ENCODE assay signal across 7 mouse cellular contexts in the genomic region with DNA sequence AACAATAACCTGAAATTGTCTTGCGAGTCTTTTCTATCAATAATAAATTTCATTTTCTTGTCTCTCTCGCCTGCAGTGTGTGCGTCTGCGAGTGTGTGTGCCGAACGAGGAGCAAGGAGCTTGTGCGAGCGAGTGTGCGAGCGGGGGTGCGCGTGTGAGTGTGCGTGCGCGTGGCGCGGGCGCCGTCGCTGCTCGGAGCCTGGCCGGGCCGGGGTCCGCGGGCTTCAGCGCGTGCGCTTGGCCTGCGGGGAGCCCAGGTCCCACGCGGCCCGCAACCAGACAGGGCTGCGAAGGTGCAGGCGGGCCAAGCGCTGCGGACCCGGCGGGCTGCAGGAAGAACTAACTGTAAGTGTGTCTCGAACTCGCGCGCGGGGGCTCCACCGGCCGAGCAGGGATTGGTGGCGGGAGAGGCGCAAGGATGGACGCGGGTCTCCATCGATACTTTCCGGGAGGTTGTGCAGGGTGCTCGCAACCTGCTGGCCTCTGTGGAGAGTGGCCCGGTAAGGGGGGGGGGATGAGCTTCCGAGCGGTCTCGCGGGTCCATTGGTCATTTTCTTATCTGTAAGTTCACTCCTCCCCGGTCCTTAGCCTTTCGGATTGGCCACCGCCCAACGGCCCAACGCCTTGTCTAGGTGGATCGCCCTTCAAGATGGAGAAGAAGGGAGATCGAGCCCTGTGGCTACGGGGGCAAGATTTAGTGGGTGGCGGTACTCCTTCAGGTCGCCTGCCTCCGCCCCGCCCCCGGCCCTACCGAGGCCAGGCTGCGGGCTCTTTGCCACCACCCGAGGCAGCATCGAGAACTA. TPM values are rescaled to one million over a fixed set of nuclear protein-coding genes. Genes with fewer than 3 reads are reported as not detected.
DNase-seq lines count a peak whose midpoint lies in the region; ATAC-seq and TF ChIP-seq lines count a peak whose summit lies in the region.

No protein-coding gene starts in this region.

- under 1% methylated on average over 74 of the region's 74 CpGs for WGBS in heart, embryonic 14.5 days
- WGBS in liver, postnatal 0 days (ENCODE audit: insufficient replicate concordance), result under 1% methylated on average over 74 of the region's 74 CpGs

- no peak for ATAC-seq in heart, embryonic 14.5 days (ENCODE audit: insufficient number of reproducible peaks, insufficient read depth, low FRiP score, low read depth)
- ATAC-seq in liver, postnatal 0 days, result no peak

- TF ChIP-seq EP300 in ES-Bruce4 (IDR thresholded peaks at IDR 0.05; ENCODE audit: insufficient read depth, low read depth, low read length), result no peak
- TF ChIP-seq EP300 in liver, postnatal 0 days (IDR thresholded peaks at IDR 0.05; ENCODE audit: low read depth), result no peak

- H3K4me1 ChIP-seq in E14TG2a.4 (replicated peaks; ENCODE audit: low read depth, low read length), result peaks cover 50% of the 10 kb centered on the region
- no peaks in the 10 kb centered on the region for H3K4me1 ChIP-seq in ES-Bruce4 (ENCODE audit: control insufficient read depth, insufficient read depth, low read length)
- H3K4me1 ChIP-seq in heart, embryonic 14.5 days (ENCODE audit: control insufficient read depth in 2 of 2, insufficient read depth in 2 of 2, low read length in 2 of 2), result peaks cover 7 to 21% of the 10 kb centered on the region in 2 experiments; a peak in 3 of 4 replicates
- 0 out of 2 replicates have a peak, but pooled peaks cover 3% of the 10 kb centered on the region for H3K4me1 ChIP-seq in liver, postnatal 0 days (ENCODE audit: insufficient read depth)

- TF ChIP-seq CTCF in E14TG2a.4 (conservative IDR thresholded peaks at IDR 0.05; ENCODE audit: low read length) (no peak), ES-Bruce4 (IDR thresholded peaks at IDR 0.05; ENCODE audit: low read depth, low read length) (no peak)
- TF ChIP-seq CTCF in liver, postnatal 0 days (IDR thresholded peaks at IDR 0.05; ENCODE audit: low read depth), result no peak

- peak overlapping the region; percentile 39 for H3K9ac ChIP-seq in ES-Bruce4 (ENCODE audit: low read depth, poor library complexity, severe bottlenecking)
- H3K9ac ChIP-seq in heart, embryonic 14.5 days (ENCODE audit: low read length), result no peak overlapping the region
- H3K9ac ChIP-seq in liver, postnatal 0 days (replicated peaks), result no peak overlapping the region

- peak overlapping the region; percentile 71 for H3K4me3 ChIP-seq in E14TG2a.4 (replicated peaks; ENCODE audit: low read length)
- H3K4me3 ChIP-seq in ES-Bruce4 (ENCODE audit: low read depth, low read length), result peak overlapping the region; percentile 44
- H3K4me3 ChIP-seq in heart, embryonic 14.5 days (ENCODE audit: control insufficient read depth in 1 of 2, insufficient read depth in 1 of 2, low read depth in 1 of 2, low read length in 2 of 2), result peak overlapping the region; percentile 8 to 33; a peak in 3 of 4 replicates
- no peak overlapping the region for H3K4me3 ChIP-seq in liver, postnatal 0 days (ENCODE audit: low read depth, low read length)

- no peaks in the 10 kb centered on the region for H3K36me3 ChIP-seq in E14TG2a.4 (ENCODE audit: insufficient read depth, low read length)
- H3K36me3 ChIP-seq in ES-Bruce4 (ENCODE audit: control insufficient read depth, insufficient read depth, low read length, poor library complexity, severe bottlenecking), result no peaks in the 10 kb centered on the region
- no peaks in the 10 kb centered on the region for H3K36me3 ChIP-seq in heart, embryonic 14.5 days (ENCODE audit: control insufficient read depth, insufficient read depth, low read length)
- no peaks in the 10 kb centered on the region for H3K36me3 ChIP-seq in liver, postnatal 0 days (replicated peaks; ENCODE audit: insufficient read depth, low read length)

- no peak overlapping the region for H3K27ac ChIP-seq in ES-Bruce4 (ENCODE audit: insufficient read depth, low read length)
- H3K27ac ChIP-seq in heart, embryonic 14.5 days (replicated peaks in 1 of 2; ENCODE audit: control insufficient read depth in 1 of 2, insufficient read depth in 1 of 2, low read depth in 2 of 2, low read length in 2 of 2), result no peak overlapping the region
- H3K27ac ChIP-seq in liver, postnatal 0 days (ENCODE audit: low read depth), result no peak overlapping the region

- DNase-seq in liver, postnatal 0 days, result no peak
- no peak for DNase-seq in B cell, adult 2 months
- no peak for DNase-seq in thymus, adult 18-20 months
- no peak for DNase-seq in cerebellum, postnatal 36 days

- H3K4me2 ChIP-seq in heart, embryonic 14.5 days (ENCODE audit: low read length), result peak overlapping the region; percentile 60
- peak overlapping the region; percentile 10; the same call in 1 of the 2 replicates for H3K4me2 ChIP-seq in liver, postnatal 0 days (ENCODE audit: low read depth, low read length)

- H3K9me3 ChIP-seq in E14TG2a.4 (ENCODE audit: low read length) (no peaks in the 10 kb centered on the region), ES-Bruce4 (replicated peaks; ENCODE audit: control insufficient read depth, insufficient read depth, low read length, poor library complexity, severe bottlenecking) (no peaks in the 10 kb centered on the region)
- no peaks in the 10 kb centered on the region for H3K9me3 ChIP-seq in heart, embryonic 14.5 days (ENCODE audit: control insufficient read depth, low read length)
- H3K9me3 ChIP-seq in liver, postnatal 0 days (ENCODE audit: low read length), result no peaks in the 10 kb centered on the region

- peaks cover 98% of the 10 kb centered on the region for H3K27me3 ChIP-seq in E14TG2a.4 (ENCODE audit: insufficient read depth, low read length)
- peaks cover 73% of the 10 kb centered on the region for H3K27me3 ChIP-seq in ES-Bruce4 (ENCODE audit: control insufficient read depth, insufficient read depth, low read length, poor library complexity, severe bottlenecking)
- peaks cover 98% of the 10 kb centered on the region for H3K27me3 ChIP-seq in heart, embryonic 14.5 days (ENCODE audit: control insufficient read depth, insufficient read depth, low read length)
- H3K27me3 ChIP-seq in liver, postnatal 0 days (ENCODE audit: insufficient read depth, low read length), result peaks cover 99% of the 10 kb centered on the region

- TF ChIP-seq POLR2A in ES-Bruce4 (IDR thresholded peaks at IDR 0.05; ENCODE audit: insufficient read depth, low read length), result no peak

RNA-seq across cellular contexts. Expression of a gene that starts 9.2 kb away (rescaled TPM):
- 0.37 and 0.50 TPM in 2 replicates for polyA plus RNA-seq in ES-Bruce4 (2011; ENCODE audit: insufficient read depth, insufficient read length, low read depth, missing spikeins)
- not detected in 2 replicates for polyA plus RNA-seq in heart, embryonic 14.5 days (2014; fragmentation: Nextera tagmentation; extraction: Ambion mirVana)
- not detected in 2 replicates for polyA plus RNA-seq in liver, postnatal 0 days (2015; fragmentation: Nextera tagmentation; extraction: Ambion mirVana)
